Mouse (Mus musculus): ENCODE data around the gene Lancl3. TPM values are rescaled to one million over a fixed set of nuclear protein-coding genes. Genes with fewer than 3 reads are reported as not detected.
"Not testable (repeated sequence)": the region's sequence is repeated elsewhere in the genome, so short reads cannot be mapped to it uniquely, and the experiment has no call there.

Lancl3 gene
- polyA plus RNA-seq, 1 experiment from 2014 or later, result 0.82 TPM

- Histone ChIP-seq H3K9ac (ENCODE audit: low read depth, low read length) (no peak overlapping the region), H3K27me3 (ENCODE audit: insufficient read depth, low read length) (no peaks in the 10 kb centered on the region), H3K4me2 (ENCODE audit: low read length) (no peak overlapping the region), H3K4me3 (replicated peaks; ENCODE audit: low read depth, low read length) (no peak overlapping the region), H3K36me3 (ENCODE audit: insufficient read depth, low read length) (no peaks in the 10 kb centered on the region), H3K4me1 (replicated peaks; ENCODE audit: insufficient read depth, low read length) (no peaks in the 10 kb centered on the region), H3K9me3 (replicated peaks; ENCODE audit: low read length) (no peaks in the 10 kb centered on the region), H3K27ac (no peak overlapping the region)
- TF ChIP-seq CTCF (IDR thresholded peaks at IDR 0.05; ENCODE audit: low read depth), result no peak
- 69% methylated on average over 1 of the region's 1 CpGs for whole genome bisulfite sequencing
- no peak for ATAC-seq (replicated peaks; ENCODE audit: low FRiP score, low read depth)
- DNase-seq (ENCODE audit: low spot score), result no peak
Observed at GRCm38 (mm10) chrX:9303455-9303854, 103.8 kb downstream of the Lancl3 start.

DNA sequence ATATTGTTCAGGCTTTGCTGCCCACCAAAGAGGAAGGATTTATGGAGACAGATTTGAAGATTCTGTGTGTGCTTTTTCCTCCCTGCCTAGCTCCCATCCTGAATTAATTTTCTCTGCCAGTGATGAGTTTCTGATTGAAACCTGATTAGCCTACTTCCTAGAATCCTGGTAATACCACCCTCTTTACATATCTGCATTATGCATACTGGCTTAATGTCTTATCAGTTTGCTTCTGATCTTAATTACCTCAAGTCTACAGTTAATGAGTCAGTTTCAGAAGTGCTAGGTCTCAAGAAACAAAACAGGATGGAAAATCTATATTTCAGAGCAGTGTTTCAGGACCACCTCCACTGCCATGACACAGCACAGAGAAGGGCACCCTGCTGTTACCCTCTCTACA is 116.8 kb downstream of the Lancl3 start:
- ATAC-seq (replicated peaks; ENCODE audit: low FRiP score, low read depth); H3K9me3 ChIP-seq (replicated peaks; ENCODE audit: low read length); H3K27ac ChIP-seq; H3K36me3 ChIP-seq (ENCODE audit: insufficient read depth, low read length); DNase-seq (ENCODE audit: low spot score); H3K4me1 ChIP-seq (replicated peaks; ENCODE audit: insufficient read depth, low read length); H3K9ac ChIP-seq (ENCODE audit: low read depth, low read length); H3K4me3 ChIP-seq (replicated peaks; ENCODE audit: low read depth, low read length); H3K27me3 ChIP-seq (ENCODE audit: insufficient read depth, low read length); H3K4me2 ChIP-seq (ENCODE audit: low read length): not testable (repeated sequence)

Other genes starting within 250 kb of the Lancl3 start
- gene Fthl17b, start 236.9 kb upstream of the Lancl3 start, polyA plus RNA-seq (2015; fragmentation: Nextera tagmentation; extraction: Ambion mirVana), result not detected in 2 replicates
- gene Fthl17c, start 223.3 kb upstream of the Lancl3 start, polyA plus RNA-seq (2015; fragmentation: Nextera tagmentation; extraction: Ambion mirVana), result not detected in 2 replicates
- gene Fthl17d, start 213.1 kb upstream of the Lancl3 start, polyA plus RNA-seq (2015; fragmentation: Nextera tagmentation; extraction: Ambion mirVana), result not detected in 2 replicates
- not detected in 2 replicates for gene Fthl17e, start 166.4 kb upstream of the Lancl3 start, polyA plus RNA-seq (2015; fragmentation: Nextera tagmentation; extraction: Ambion mirVana)
- gene Fthl17f, start 136.9 kb upstream of the Lancl3 start, polyA plus RNA-seq (2015; fragmentation: Nextera tagmentation; extraction: Ambion mirVana), result not detected in 2 replicates
- gene 4930402K13Rik, start 95.3 kb upstream of the Lancl3 start, polyA plus RNA-seq (2015; fragmentation: Nextera tagmentation; extraction: Ambion mirVana), result not detected in 2 replicates
- gene Gm14862, start 57.0 kb downstream of the Lancl3 start, polyA plus RNA-seq (2015; fragmentation: Nextera tagmentation; extraction: Ambion mirVana), result not detected in 2 replicates
- gene Xk, start 72.9 kb downstream of the Lancl3 start, polyA plus RNA-seq (2015; fragmentation: Nextera tagmentation; extraction: Ambion mirVana), result 0.47 and 0.61 TPM in 2 replicates
- gene H2al1m, start 83.9 kb downstream of the Lancl3 start, polyA plus RNA-seq (2015; fragmentation: Nextera tagmentation; extraction: Ambion mirVana), result not detected in 2 replicates
- not detected in 2 replicates for gene H2al1k, start 150.7 kb downstream of the Lancl3 start, polyA plus RNA-seq (2015; fragmentation: Nextera tagmentation; extraction: Ambion mirVana)